In the genomic region with DNA sequence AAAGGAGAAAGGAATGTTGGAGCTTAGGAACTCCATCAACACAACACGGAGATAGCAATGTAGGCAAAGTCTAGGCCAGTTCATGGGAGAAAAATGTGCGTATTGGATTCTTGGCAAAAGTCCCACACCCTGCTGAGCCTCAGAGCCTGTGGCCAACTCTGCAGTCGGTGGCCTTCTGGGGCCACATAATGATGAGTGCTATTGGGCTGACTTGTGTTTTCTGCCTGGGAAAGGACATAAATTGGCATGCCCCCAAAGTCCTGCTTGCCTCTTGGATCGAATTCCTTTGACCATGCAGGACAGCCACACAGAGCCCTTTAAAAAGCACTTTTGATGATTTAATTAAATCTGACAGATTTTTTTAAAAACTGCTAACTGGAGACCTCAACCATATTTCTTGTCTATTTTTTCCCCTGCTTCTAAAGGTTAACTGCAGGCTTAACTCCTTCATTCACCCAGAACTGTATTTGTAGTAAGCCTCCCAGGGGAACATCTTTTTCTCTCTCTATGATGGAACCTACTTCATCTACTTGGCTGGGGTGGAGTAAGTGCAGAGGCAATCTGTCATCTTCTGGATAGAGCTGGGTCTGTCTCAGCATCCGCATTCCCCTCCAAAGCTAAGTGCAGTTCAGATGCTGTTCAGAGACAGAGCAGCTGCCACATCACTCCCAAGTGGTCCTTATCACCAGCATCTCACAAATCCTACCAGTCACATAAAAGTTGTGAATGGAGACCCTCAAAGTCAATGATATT, we compare ENCODE assay signal across 9 mouse cellular contexts.
DNase-seq lines count a peak whose midpoint lies in the region; ATAC-seq and TF ChIP-seq lines count a peak whose summit lies in the region.
"Had no signal": no experiment of that assay in that cellular context is flagged by ENCODE, and none has a peak within 500 bp of the region (broad histone marks: within the 10 kb centered on the region; RNA-seq: fewer than 3 reads in every experiment).

No protein-coding gene starts in this region.

- no peak for DNase-seq in limb, embryonic 10.5 days (ENCODE audit: low spot score)
- peak; percentile 88 for DNase-seq in brain, adult 2 months (ENCODE audit: low read depth, low spot score)
- peak; percentile 35 for DNase-seq in retina, embryonic 14.5 days (ENCODE audit: low spot score)
- no peak for DNase-seq in testis, postnatal 10 days (ENCODE audit: low spot score)

- H3K4me1 ChIP-seq in limb, embryonic 13.5 days: peaks cover 22% of the 10 kb centered on the region
- H3K4me1 ChIP-seq in limb, embryonic 10.5 days: peaks cover 12% of the 10 kb centered on the region
- H3K4me1 ChIP-seq in embryonic fibroblast, embryonic 13.5 days (ENCODE audit: control insufficient read depth, insufficient read depth, low read length): peaks cover 15% of the 10 kb centered on the region
- peaks cover 11% of the 10 kb centered on the region; the same call in 1 of the 2 replicates for H3K4me1 ChIP-seq in kidney, embryonic 15.5 days

- no peak for TF ChIP-seq CTCF in embryonic fibroblast, embryonic 13.5 days (IDR thresholded peaks at IDR 0.05; ENCODE audit: borderline replicate concordance, insufficient read depth, low read length)

- no peaks in the 10 kb centered on the region for H3K27me3 ChIP-seq in limb, embryonic 13.5 days
- no peaks in the 10 kb centered on the region for H3K27me3 ChIP-seq in limb, embryonic 10.5 days (ENCODE audit: low read depth, poor library complexity, severe bottlenecking)
- H3K27me3 ChIP-seq in kidney, embryonic 15.5 days: no peaks in the 10 kb centered on the region
- H3K27me3 ChIP-seq: heart, embryonic 13.5 days had no signal

- H3K27ac ChIP-seq in limb, embryonic 13.5 days: no peak overlapping the region
- H3K27ac ChIP-seq in limb, embryonic 10.5 days: no peak overlapping the region
- peak overlapping the region; percentile 86 for H3K27ac ChIP-seq in embryonic fibroblast, embryonic 13.5 days (ENCODE audit: insufficient read depth, low read length)
- 0 out of 2 replicates have a peak overlapping the region, but pooled peaks have one; percentile 29 for H3K27ac ChIP-seq in kidney, embryonic 15.5 days
- H3K27ac ChIP-seq: heart, embryonic 13.5 days had no signal

- peak; percentile 85 for ATAC-seq in limb, embryonic 13.5 days (ENCODE audit: low FRiP score, low read depth)
- ATAC-seq in kidney, embryonic 15.5 days (replicated peaks; ENCODE audit: low FRiP score): peak; percentile 82
- ATAC-seq in megakaryocyte, adult 5-6 weeks (ENCODE audit: poor library complexity, severe bottlenecking): no peak

- H3K36me3 ChIP-seq in limb, embryonic 13.5 days: no peaks in the 10 kb centered on the region
- H3K36me3 ChIP-seq in limb, embryonic 10.5 days: no peaks in the 10 kb centered on the region
- H3K36me3 ChIP-seq in kidney, embryonic 15.5 days: no peaks in the 10 kb centered on the region
- H3K36me3 ChIP-seq: heart, embryonic 13.5 days had no signal

- WGBS in limb, embryonic 13.5 days: 24% methylated on average over 5 of the region's 5 CpGs
- WGBS in limb, embryonic 10.5 days: 79% methylated on average over 5 of the region's 5 CpGs
- 48% methylated on average over 5 of the region's 5 CpGs for WGBS in kidney, embryonic 15.5 days

- H3K4me2 ChIP-seq in limb, embryonic 13.5 days (replicated peaks): no peak overlapping the region
- no peak overlapping the region for H3K4me2 ChIP-seq in kidney, embryonic 15.5 days
- H3K4me2 ChIP-seq: heart, embryonic 13.5 days had no signal

- no peak overlapping the region for H3K9ac ChIP-seq in limb, embryonic 13.5 days
- no peak overlapping the region for H3K9ac ChIP-seq in kidney, embryonic 15.5 days
- H3K9ac ChIP-seq: heart, embryonic 13.5 days had no signal

- H3K9me3 ChIP-seq in limb, embryonic 13.5 days: no peaks in the 10 kb centered on the region
- no peaks in the 10 kb centered on the region for H3K9me3 ChIP-seq in limb, embryonic 10.5 days (replicated peaks)
- H3K9me3 ChIP-seq in kidney, embryonic 15.5 days (replicated peaks): no peaks in the 10 kb centered on the region
- H3K9me3 ChIP-seq: heart, embryonic 13.5 days had no signal

- TF ChIP-seq POLR2A in embryonic fibroblast, embryonic 13.5 days (IDR thresholded peaks at IDR 0.05; ENCODE audit: low read depth, low read length): no peak

- no peak overlapping the region for H3K4me3 ChIP-seq in limb, embryonic 13.5 days
- H3K4me3 ChIP-seq in limb, embryonic 10.5 days: no peak overlapping the region
- no peak overlapping the region for H3K4me3 ChIP-seq in embryonic fibroblast, embryonic 13.5 days (ENCODE audit: insufficient read depth, low read length)
- no peak overlapping the region for H3K4me3 ChIP-seq in kidney, embryonic 15.5 days (replicated peaks)
- H3K4me3 ChIP-seq: heart, embryonic 13.5 days had no signal

Comparison
In these comparisons a context has a peak if more than half of its experiments do, and no peak if none do; other contexts are left out.
1. H3K27ac ChIP-seq: peak in embryonic fibroblast, embryonic 13.5 days (single experiment) and kidney, embryonic 15.5 days (single experiment); none in limb, embryonic 13.5 days (single experiment) and limb, embryonic 10.5 days (single experiment).
2. DNase-seq: peak in brain, adult 2 months (single experiment) and retina, embryonic 14.5 days (single experiment); none in limb, embryonic 10.5 days (single experiment) and testis, postnatal 10 days (single experiment).